Mouse (Mus musculus) monocyte, adult 2 months (primary cell): ENCODE data around the gene Man1c1.

Experiments used
- DNase-seq, 2 experiments: peaks; one replicate each; pipeline ENCODE4 v3.0.0; 2022; ENCODE audit warnings: low spot score in 2 of 2, low read depth in 1 of 2

The Man1c1 gene

DNA sequence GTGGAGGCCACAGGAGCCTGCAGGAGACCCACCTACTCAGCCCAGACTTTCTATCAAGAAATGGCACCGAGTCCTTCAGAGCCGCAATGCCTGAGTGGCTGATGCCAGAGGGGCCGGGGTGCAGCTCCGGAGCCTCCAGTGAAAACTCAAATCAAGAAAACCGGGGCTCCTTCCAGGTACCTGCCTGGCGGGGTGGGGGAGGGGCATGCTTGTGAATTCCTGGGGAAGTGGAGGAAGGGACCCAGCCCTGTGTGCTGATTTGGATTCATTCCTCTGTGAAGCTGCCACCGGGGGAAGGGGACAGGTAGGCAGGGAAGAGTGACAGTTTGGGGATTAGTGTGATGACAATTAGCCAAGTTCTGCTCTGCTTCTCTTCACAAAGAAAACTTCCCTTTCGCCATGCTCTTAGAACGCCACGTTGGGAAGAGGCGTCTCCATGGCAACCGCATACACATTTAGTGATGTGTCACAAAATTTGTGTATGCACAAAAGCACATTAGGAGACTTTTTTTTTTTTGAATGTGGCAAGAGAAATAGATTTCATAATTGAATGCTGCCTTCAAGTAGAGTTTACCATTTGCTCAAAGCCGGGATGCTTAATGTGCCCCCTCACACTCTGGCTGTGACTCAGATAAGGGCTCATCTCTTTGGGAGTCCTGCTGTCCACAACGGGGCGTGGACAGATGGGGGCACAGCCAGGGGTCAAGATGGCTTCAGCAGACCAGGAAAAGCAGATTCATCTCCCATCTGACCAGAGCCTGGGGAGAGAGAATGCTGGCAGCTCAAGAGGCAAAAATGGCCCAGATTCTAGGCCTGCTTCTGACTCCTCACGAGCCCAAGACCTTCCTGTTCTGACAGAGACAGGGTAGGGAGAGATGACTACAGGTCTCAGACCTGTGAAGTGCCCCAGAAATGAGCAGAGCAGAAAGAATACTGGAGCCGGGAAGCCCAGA, 26.3 kb downstream of the Man1c1 start:
- no peak for DNase-seq

DNA sequence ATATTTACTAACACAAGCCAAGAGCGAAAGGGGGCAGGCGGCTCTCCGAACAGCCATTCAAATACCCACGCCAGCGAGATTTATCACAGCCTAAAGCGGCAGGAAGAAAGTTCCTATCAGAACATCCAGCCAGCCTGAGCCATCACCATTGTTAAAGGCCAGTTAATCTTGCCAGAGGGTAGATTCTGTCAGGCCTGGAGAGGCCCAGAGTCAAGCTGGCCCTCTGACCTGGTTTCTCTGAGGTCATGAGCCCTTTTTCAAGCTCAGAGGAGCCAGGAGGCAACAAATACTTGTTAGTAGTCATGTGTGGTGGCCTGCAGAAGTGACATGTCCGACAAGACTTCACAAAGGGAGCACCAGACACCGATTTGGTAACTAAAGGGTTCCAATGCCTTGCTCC, 28.3 kb downstream of the Man1c1 start:
- DNase-seq: no peak

DNA sequence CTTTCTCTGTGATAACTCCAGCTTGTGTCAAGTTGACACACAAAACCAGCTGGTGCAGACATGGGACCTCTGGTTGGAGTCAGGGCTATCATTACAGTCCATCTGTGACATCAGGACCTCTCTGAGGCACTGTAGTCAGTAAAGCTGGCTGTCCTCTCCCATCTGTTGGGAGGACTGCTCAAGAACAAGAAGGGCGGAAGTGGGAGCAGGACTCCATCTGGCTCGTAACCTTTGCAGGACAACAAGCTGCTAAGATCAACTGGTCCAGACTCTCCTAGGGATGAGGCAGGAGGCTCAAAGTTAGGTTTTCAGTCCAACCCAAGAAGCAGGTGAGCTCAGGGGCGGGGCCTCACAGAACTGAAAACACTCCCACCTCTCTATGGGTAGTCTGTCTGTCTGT, 29.1 kb downstream of the Man1c1 start:
- no peak for DNase-seq

DNA sequence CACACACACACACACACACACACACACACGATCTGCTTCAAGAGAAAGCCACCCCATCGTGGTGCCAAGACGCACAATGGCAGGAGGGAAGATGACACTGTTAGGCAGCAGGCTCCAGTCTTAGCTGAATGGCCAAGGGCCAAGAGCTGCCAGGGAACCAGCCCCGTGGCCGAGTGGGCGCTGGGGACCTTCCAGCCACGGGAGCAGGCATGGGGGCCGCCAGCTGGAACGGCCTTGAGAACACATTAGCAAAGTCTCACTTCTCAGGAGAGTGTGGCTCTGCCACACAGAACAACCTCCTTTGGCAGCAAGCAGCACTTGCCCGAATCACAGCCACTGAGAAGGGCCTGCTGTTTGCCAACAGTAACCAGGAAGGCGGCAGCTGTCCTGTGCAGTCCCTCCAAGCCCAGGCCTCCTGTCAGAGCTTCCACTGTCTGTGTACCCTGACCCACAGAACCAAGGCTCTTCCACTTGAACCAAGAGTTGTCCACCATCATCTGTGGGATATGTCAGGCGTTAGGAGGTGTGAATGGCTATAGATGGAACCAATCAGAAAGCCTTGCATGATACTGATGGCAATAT, 30.1 kb downstream of the Man1c1 start:
- DNase-seq: no peak

DNA sequence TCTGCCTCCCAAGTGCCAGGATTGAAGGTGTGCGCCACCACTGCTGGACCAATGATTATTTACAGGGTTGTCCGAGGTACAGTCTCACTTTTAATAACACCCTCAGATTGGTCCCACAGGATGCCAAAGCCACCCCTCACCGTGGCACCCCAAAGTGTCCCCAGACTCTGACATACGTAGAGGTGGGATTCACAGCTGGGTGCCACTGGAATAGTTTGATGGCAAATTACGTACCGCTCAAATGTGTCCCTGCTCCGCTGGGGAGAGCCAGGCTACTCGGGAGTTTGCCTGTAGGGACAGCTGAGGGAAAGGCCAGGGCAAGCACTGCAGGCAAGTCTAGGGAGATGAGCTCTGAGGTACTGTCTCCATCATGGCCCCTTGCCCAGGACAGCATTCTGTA, 30.9 kb downstream of the Man1c1 start:
- DNase-seq: no peak

DNA sequence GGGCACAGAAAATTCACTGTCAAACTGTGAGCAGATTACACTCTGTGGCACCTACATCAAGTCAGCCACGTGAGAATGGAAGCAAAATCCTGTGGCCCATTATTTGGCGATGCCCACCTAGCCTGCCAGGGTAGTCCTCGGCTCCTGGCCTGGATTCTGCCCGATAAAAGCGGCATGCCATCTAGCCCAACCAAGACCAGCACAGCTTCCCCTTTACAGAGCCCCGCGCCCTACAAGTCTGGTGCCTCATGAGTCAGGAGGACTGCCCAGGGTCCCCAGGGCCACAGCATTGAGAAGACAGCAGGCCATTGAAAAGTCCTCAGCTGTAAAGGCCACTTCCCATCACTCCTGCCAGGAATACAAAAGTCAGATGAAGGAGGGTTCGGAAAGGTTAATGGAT, 31.8 kb downstream of the Man1c1 start:
- no peak for DNase-seq

DNA sequence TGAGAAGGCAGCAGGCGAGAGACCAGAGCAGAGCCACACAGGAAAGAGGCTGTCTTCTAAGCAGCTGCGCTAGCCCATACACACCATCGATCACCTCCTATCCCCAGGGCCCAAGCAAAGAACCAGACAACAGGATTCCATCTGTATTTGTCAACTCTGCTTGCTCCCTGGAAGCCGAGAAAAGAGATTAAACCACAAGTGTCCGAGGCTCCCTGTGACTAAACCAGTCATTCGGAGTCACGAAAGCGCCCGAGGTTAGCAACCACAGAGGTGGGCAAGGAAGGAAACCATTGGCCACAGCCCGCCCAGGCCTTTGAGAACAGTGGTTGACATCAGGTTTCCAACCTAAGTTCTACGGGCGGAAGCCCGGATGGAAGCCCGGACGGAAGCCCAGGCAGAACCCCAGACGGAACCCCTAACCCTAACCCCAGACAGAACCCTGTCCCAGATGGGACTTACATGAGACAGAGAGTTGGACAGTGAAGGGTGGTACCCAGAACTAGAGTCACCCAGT, 32.4 kb downstream of the Man1c1 start:
- no peak for DNase-seq

DNA sequence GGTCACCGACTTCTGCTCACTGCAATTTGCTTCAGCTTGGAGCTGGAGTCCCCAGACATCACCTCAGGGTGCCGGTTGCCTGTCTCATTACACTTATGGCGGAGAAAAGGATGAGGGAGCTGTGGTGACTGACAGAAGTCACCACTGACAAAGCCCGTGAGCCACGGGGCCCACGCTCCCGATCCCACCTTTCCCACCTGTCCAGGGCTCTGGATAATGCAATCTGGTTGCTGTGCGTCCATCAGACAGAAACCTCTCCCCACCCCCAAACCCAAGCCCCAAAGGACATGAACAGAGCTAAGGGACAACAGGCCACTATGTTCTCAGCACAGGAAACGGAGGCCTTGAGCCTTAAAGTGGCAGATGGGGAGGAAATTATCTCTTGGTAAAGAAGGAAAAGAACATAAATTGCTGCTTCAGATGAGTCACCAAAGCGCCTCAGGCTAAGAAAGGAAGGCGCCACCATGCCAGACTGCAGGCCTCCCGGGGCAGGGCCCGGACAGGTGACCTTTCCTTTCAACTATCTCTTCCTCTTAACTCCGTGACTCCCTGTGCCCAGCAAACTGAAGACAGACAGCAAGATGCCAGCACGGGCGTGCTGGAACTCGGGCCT, 34.2 kb downstream of the Man1c1 start:
- DNase-seq: no peak

DNA sequence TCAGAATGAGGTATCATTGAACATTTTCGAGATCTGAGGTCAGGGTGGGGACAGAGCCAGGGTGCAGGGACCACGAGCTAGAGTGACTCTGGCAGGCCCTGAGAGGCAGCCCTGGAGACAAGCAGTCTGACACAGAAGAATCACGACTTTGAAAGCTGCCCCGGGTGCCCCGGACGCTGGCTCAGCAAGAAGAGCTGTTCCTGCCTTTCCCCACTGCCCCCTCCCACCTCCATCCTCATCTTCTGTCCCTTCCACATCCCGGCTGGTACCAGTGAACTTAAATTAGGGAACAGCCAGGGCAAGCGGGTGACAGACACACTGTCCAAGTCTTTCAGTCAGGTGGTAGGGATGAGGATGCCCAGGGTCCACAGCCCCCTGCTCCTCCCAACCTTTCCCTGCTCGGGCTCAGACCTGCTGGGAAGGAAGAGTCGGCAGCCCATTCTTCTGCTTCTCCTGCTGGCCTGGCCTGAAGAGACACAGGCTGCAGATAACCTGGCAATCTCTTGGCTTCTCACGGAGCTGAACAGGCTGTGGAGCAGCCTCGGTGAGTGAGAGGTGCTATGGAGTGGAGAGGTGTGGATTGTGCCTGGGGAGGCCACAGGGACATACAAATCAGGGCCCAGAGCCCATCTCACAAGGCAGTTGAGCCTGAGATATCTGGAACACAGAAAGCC, 35.6 kb downstream of the Man1c1 start:
- DNase-seq: no peak

DNA sequence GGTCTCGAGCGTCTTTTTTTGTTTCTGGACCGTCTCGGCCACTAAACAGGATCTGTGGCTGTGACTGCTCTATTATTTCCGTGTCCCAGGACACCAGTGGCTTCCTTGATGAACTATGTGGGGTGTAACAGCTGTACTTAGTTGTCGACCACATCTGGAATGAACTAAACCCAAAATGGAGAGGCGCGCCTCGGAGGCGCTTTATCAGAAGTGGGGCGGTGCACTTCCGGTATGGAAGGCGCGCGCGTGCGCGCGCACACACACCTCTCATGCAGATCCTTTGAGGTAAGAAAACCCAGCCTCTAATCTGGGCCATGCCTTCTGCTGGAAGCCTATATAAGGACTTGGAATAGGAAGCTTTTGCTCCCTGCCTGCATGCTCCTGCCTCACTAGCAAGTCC, 37.7 kb downstream of the Man1c1 start:
- no peak for DNase-seq

DNA sequence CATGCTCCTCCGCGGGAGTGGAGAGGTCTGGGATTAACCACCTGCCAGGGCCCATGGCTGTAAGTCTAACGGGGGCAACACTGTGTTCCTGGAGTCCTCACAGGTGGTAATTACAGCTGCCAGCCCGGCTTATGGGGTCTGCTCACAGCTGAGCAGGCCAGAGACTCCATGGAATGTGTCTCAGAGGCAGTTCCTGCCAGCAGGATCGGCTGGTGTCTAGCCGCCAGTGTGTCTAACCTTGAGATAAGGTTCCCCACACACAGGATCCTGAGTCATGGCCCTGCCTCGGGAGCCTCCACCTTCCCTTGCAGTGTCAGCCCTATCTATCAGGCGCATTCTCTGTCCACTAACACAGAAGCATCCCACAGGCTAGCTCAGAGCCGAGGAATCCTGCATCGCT, 41.0 kb downstream of the Man1c1 start:
- DNase-seq: no peak

DNA sequence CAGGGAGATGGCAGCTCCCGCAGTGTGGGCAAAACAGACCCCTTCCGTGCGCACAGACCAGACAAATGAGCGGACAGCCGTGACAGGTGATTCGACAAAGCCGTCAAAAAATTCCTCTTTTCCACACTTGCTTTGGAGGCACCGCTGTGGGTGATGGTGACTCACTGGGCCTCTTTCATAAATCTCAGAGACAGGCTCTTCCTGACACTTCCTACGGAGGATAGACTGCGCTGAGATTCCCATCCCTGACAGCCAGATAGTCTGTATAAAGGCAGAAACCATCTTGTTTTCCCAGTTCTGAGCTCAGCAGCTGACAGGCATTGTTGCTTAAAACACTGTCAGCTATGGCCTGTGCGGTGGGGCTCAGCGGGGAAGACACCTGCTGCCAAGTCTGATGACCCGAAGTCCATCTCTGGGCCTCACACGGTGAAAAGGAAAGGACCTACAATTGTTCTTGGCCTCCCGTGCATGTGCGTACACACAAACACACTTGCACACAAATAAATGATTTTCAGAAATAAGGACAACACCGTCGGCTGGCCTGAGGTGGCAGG, 43.4 kb downstream of the Man1c1 start:
- no peak for DNase-seq

DNA sequence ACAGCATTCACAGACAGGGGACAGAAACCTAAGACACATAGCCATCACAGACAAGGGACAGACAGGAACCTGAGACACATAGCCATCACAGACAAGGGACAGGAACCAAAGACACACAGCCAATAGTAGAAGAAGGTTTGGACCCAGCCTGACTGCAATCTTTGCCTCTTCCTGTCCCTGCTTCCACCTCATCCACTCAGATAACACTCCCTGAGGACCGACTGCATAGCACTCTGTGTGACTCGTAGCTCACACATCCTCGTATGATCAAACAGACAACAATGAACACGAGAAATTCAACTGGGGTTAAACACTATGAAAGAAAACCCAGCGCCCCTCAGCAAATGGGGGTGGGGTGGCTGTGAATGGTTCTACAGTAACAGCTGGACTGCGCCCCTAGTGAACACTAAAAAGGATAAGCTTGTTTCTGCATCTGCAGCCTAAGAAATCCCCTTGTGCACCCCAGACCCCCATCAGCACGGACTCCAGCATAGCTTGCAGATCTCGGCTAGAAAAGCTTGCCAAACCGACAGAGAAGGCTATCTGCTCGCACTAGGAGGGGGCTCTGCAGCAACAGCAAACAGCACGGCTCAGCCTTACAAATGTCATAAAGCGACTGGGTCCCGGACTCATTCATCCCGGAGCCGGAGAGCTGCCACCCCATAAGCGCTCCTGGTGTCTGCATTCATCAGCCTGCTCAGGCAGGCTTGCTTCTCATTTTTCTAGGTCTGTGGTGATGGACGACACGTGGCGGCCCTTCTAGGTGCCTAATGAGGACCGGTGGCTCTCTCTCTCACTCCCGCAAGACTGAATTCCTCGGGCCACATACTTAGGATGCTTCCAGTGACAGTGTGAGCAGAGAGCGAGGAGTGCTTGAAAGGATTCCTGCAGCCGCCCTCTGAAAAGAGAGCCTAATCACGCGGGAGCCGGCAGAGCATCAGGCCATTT, 44.5 kb downstream of the Man1c1 start:
- no peak for DNase-seq

DNA sequence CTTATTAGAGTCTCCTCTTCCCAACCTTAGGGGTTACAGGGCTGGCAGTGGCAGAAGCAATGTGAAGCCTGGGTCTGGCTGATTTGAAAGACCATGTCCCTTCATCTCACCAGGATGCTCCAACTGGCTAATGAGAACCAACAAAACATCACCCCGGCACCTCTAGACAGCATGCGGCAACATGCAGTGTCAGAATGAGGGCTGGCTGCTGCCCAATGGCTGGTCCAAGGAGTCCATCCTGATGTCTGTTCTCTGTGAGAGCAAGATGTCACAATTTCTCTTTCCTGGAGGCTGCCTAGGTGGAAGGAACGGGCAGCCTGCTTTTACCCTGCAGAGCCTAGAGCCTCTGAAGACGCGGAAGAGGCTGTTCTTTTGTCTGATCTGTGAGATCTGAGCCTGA, 46.6 kb downstream of the Man1c1 start:
- no peak for DNase-seq

DNA sequence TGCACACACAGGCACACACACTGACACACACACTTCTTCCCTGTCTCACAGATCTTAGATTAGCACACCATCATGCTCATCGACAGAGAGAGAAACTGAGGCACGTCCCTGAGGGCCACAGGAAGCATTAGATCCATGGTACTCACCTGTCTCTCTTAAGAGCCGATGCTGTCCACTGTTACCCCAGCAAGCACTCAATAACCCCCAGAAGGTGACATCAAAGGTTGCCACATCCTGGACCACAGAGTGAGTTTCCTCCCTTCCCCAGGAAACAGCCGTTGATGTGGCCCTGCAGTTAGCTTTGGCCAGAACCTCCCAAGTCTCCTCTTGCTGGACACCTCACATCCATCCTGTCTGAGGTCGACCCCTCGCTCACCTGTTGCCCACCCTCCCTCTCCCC, 49.7 kb downstream of the Man1c1 start:
- DNase-seq: no peak

DNA sequence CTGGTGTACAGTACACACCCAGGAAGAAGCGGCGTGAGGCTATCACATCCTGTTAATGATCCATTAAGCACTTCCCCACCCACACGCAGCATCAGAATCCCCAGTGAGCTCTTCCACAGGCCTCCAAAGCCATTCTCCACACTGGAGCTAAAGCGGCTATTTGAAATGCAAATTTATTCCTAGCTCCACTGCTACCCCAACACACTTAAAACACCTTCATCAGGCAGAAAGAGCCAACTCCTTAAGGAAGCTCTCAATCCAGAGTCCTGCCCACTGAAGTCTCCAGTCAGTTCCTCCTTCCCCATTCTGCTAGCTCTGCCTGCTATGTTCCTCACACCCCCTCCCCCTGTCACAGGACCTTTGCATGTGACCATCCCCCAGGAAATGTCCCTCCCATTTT, 51.4 kb downstream of the Man1c1 start:
- peak in 1 of 2 experiments; percentile 14 for DNase-seq

DNA sequence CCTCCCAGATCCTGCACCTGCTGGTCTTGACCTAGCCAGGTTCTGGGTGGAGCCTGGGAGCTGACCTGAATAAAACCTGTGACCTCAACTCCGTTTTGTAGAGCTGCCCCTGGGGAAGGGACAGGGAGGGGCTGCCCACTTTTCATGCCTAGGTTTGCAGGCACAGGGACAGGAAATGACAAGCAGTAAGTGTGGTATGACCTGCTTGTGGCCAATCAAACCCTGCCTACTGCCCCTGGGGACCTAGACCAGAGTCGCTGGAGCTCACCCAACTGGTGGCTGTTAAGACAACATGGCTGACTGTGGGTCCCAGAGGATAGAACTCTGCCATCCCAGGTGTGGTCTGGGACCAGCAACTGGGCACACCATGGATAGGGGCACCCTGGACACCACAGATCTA, 51.9 kb downstream of the Man1c1 start:
- DNase-seq: no peak

DNA sequence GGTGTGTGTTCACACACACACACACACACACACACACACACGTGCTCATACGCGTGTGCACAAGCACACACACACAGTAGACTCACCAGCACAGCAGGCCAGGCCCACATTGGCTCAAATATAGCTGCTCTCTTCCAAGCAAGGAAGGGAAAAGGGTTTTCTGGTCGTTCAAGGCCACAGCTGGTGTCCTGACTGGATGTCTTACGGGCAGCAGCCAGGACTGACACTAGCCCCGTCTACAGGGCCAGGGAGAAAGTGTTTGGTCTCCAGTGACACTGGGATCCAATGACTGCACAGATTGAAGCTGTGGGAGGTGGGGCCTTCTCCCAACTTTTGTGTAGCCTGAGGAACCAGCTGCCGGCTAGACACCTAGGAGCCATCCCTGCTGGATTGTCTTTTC, 52.7 kb downstream of the Man1c1 start:
- DNase-seq: no peak

DNA sequence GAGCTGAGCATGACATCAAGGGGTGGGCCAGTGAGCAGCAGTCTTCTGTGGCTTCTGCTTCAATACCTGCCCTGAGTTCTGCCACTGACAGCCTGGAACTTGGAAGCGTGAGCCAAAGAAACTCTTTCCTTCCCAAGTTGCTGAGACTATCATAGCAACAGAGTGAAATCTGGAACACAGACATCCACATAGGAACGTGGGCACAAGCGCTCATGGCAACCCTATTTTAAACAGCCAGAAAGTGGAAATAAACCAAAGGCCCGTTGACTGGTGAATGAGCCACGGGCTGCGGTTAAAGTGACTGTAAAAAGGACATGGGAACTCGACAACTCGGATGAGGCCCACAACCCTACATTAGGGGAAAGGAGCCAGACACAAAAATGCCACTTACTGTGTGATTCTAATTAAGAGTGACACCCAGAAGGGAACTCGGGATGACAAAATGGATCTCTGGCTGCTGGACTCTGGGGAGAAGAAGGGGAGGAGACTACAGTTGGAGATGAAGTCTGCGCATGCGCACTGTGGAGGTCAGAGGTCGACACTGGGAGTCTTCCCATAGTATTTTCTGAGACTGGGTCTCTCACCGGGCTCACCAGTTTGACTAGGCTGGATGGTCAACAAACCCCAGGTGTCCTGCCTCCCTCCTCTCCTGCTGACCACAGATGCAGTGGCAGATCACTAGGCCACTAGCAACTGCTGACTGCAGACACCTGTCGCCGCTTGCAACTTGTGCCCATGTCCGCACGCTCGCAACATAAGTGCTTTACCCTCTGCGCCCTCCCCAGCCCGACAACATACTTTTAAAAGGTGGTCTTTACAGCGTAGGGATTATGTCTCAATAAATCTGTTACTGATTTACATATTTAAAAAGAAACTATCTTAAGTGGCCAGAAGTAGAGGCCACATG, 58.8 kb downstream of the Man1c1 start:
- no peak for DNase-seq
